Mouse (Mus musculus): Measurements from ENCODE around the gene Lrp5. TPM values are rescaled to one million over a fixed set of nuclear protein-coding genes. Genes with fewer than 3 reads are reported as not detected.

Lrp5 gene
- 1.5 TPM for polyA plus RNA-seq (2014; fragmentation: Illumina TruSeq; extraction: RNeasy Lipid Tissue Mini Kit (QIAGEN cat#74804); ENCODE audit: low read depth, low replicate concordance)

GRCm38 (mm10) chr19:3686215-3686894 lies at the start of gene Lrp5:
Lrp5 (minus strand) TSS chr19:3686564.

GRCm38 (mm10) chr19:3708078-3709012 lies 22.0 kb upstream of the Lrp5 start, which contains the start of gene 1810055G02Rik:
1810055G02Rik (plus strand) TSS chr19:3708293.

GRCm38 (mm10) chr19:3575632-3576384 lies 110.6 kb downstream of the Lrp5 start, which contains the start of gene Ppp6r3:
Ppp6r3 (minus strand) TSS chr19:3575749.

Other genes with a start within 250 kb of the Lrp5 start
- 51.8 TPM for gene Ppp6r3, start 110.8 kb downstream of the Lrp5 start, polyA plus RNA-seq (2014; fragmentation: Illumina TruSeq; extraction: RNeasy Lipid Tissue Mini Kit (QIAGEN cat#74804); ENCODE audit: low read depth, low replicate concordance)
- gene 1810055G02Rik, start 21.7 kb upstream of the Lrp5 start, polyA plus RNA-seq (2014; fragmentation: Illumina TruSeq; extraction: RNeasy Lipid Tissue Mini Kit (QIAGEN cat#74804); ENCODE audit: low read depth, low replicate concordance) = 4.9 TPM
- gene Kmt5b, start 80.9 kb upstream of the Lrp5 start, polyA plus RNA-seq (2014; fragmentation: Illumina TruSeq; extraction: RNeasy Lipid Tissue Mini Kit (QIAGEN cat#74804); ENCODE audit: low read depth, low replicate concordance) = 38.7 TPM
- gene Chka, start 165.2 kb upstream of the Lrp5 start, polyA plus RNA-seq (2014; fragmentation: Illumina TruSeq; extraction: RNeasy Lipid Tissue Mini Kit (QIAGEN cat#74804); ENCODE audit: low read depth, low replicate concordance) = 87.4 TPM
- gene Tcirg1, start 220.6 kb upstream of the Lrp5 start, polyA plus RNA-seq (2014; fragmentation: Illumina TruSeq; extraction: RNeasy Lipid Tissue Mini Kit (QIAGEN cat#74804); ENCODE audit: low read depth, low replicate concordance) = 7.2 TPM
- gene Ndufs8, start 226.2 kb upstream of the Lrp5 start, polyA plus RNA-seq (2014; fragmentation: Illumina TruSeq; extraction: RNeasy Lipid Tissue Mini Kit (QIAGEN cat#74804); ENCODE audit: low read depth, low replicate concordance) = 7.7 TPM
- gene Aldh3b1, start 243.2 kb upstream of the Lrp5 start, polyA plus RNA-seq (2014; fragmentation: Illumina TruSeq; extraction: RNeasy Lipid Tissue Mini Kit (QIAGEN cat#74804); ENCODE audit: low read depth, low replicate concordance) = not detected
- 3.1 TPM for gene Unc93b1, start 248.6 kb upstream of the Lrp5 start, polyA plus RNA-seq (2014; fragmentation: Illumina TruSeq; extraction: RNeasy Lipid Tissue Mini Kit (QIAGEN cat#74804); ENCODE audit: low read depth, low replicate concordance)